Mouse (Mus musculus): ENCODE data around the gene Esp24. TPM values are rescaled to one million over a fixed set of nuclear protein-coding genes. Genes with fewer than 3 reads are reported as not detected.
A peak's percentile ranks its signal among the peaks of the same experiment; 100 is the strongest.
"Not testable (repeated sequence)": the region's sequence is repeated elsewhere in the genome, so short reads cannot be mapped to it uniquely, and the experiment has no call there.

Gene Esp24
- not detected in 2 replicates for polyA plus RNA-seq (2014; fragmentation: Nextera tagmentation; extraction: Ambion mirVana)

GRCm38 (mm10) chr17:39036395-39036794 is at the start of gene Esp24:
Esp24 (plus strand) TSS chr17:39036695.
- H3K36me3 ChIP-seq (ENCODE audit: control insufficient read depth, insufficient read depth, low read length); H3K9ac ChIP-seq (ENCODE audit: low read depth, low read length); H3K27me3 ChIP-seq (ENCODE audit: control insufficient read depth, insufficient read depth, low read length); H3K4me1 ChIP-seq (replicated peaks; ENCODE audit: control insufficient read depth, insufficient read depth, low read length); H3K4me2 ChIP-seq (replicated peaks; ENCODE audit: low read depth, low read length); H3K27ac ChIP-seq (ENCODE audit: low read depth, low read length); H3K4me3 ChIP-seq (ENCODE audit: low read depth, low read length); ATAC-seq (ENCODE audit: low FRiP score); DNase-seq (ENCODE audit: low spot score); H3K9me3 ChIP-seq (ENCODE audit: control insufficient read depth, low read length): not testable (repeated sequence)
- WGBS, result 96% methylated on average over 3 of the region's 3 CpGs

- no peaks in the 10 kb centered on the region for H3K27me3 ChIP-seq (ENCODE audit: control insufficient read depth, insufficient read depth, low read length)
- H3K4me1 ChIP-seq (replicated peaks; ENCODE audit: control insufficient read depth, insufficient read depth, low read length), result no peaks in the 10 kb centered on the region
- ATAC-seq (ENCODE audit: low FRiP score), result no peak
- H3K4me2 ChIP-seq (replicated peaks; ENCODE audit: low read depth, low read length), result no peak overlapping the region
- H3K9ac ChIP-seq (ENCODE audit: low read depth, low read length), result no peak overlapping the region
- H3K9me3 ChIP-seq (ENCODE audit: control insufficient read depth, low read length), result no peaks in the 10 kb centered on the region
- H3K27ac ChIP-seq (ENCODE audit: low read depth, low read length), result no peak overlapping the region
- WGBS, result 77% methylated on average over 1 of the region's 1 CpGs
- no peaks in the 10 kb centered on the region for H3K36me3 ChIP-seq (ENCODE audit: control insufficient read depth, insufficient read depth, low read length)
- DNase-seq (ENCODE audit: low spot score), result no peak
- H3K4me3 ChIP-seq (ENCODE audit: low read depth, low read length), result no peak overlapping the region
These were observed 26.6 kb upstream of the Esp24 start for GRCm38 (mm10) chr17:39009846-39010245.

- Histone ChIP-seq H3K27me3 (ENCODE audit: control insufficient read depth, insufficient read depth, low read length) (no peaks in the 10 kb centered on the region), H3K4me2 (replicated peaks; ENCODE audit: low read depth, low read length) (peak overlapping the region; percentile 23; the same call in 1 of the 2 replicates), H3K4me3 (ENCODE audit: low read depth, low read length) (no peak overlapping the region), H3K36me3 (ENCODE audit: control insufficient read depth, insufficient read depth, low read length) (no peaks in the 10 kb centered on the region), H3K9ac (ENCODE audit: low read depth, low read length) (no peak overlapping the region), H3K9me3 (ENCODE audit: control insufficient read depth, low read length) (no peaks in the 10 kb centered on the region), H3K4me1 (replicated peaks; ENCODE audit: control insufficient read depth, insufficient read depth, low read length) (no peaks in the 10 kb centered on the region), H3K27ac (ENCODE audit: low read depth, low read length) (no peak overlapping the region)
- 43% methylated on average over 29 of the region's 30 CpGs for WGBS
- ATAC-seq (ENCODE audit: low FRiP score) (no peak), DNase-seq (ENCODE audit: low spot score) (peak; percentile 5)
These were observed 25.5 kb upstream of the Esp24 start for GRCm38 (mm10) chr17:39010675-39011638.

- H3K4me1 ChIP-seq (replicated peaks; ENCODE audit: control insufficient read depth, insufficient read depth, low read length), result no peaks in the 10 kb centered on the region
- H3K36me3 ChIP-seq (ENCODE audit: control insufficient read depth, insufficient read depth, low read length), result no peaks in the 10 kb centered on the region
- H3K27ac ChIP-seq (ENCODE audit: low read depth, low read length), result no peak overlapping the region
- H3K27me3 ChIP-seq (ENCODE audit: control insufficient read depth, insufficient read depth, low read length), result no peaks in the 10 kb centered on the region
- 66% methylated on average over 14 of the region's 14 CpGs for WGBS
- no peaks in the 10 kb centered on the region for H3K9me3 ChIP-seq (ENCODE audit: control insufficient read depth, low read length)
- ATAC-seq (ENCODE audit: low FRiP score), result no peak
- no peak for DNase-seq (ENCODE audit: low spot score)
- H3K4me2 ChIP-seq (replicated peaks; ENCODE audit: low read depth, low read length), result no peak overlapping the region
- H3K9ac ChIP-seq (ENCODE audit: low read depth, low read length), result no peak overlapping the region
- H3K4me3 ChIP-seq (ENCODE audit: low read depth, low read length), result no peak overlapping the region
These were observed 19.3 kb upstream of the Esp24 start for GRCm38 (mm10) chr17:39017184-39017583.

DNA sequence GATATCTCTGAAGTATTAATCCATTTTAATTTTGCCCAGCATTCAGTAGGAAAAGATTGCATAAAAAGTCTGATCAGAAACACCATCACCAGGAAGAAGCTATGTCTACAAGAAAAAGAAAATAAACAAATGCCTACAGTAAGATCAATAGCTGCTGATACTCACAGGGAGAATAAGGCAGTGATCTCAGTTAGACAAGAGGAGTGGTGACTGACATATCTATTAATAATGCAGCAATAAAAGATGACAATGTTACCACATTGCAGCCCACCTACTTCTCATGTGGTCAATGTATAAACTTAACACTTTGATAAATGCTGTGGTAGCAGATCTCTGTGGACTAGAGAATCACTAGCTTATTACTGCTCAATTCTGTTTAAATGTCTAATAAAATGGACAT is 6.7 kb downstream of the Esp24 start, which contains the start of gene Gm21903:
Gene Gm21903 (minus strand): TSS at position 101 of the 400 bp plus-strand sequence.
- no peak for DNase-seq (ENCODE audit: low spot score)
- Histone ChIP-seq H3K4me1 (replicated peaks; ENCODE audit: control insufficient read depth, insufficient read depth, low read length) (no peaks in the 10 kb centered on the region), H3K9ac (ENCODE audit: low read depth, low read length) (no peak within 1 kb of the TSS), H3K9me3 (ENCODE audit: control insufficient read depth, low read length) (no peaks in the 10 kb centered on the region), H3K27me3 (ENCODE audit: control insufficient read depth, insufficient read depth, low read length) (no peaks in the 10 kb centered on the region), H3K27ac (ENCODE audit: low read depth, low read length) (no peak within 1 kb of the TSS), H3K36me3 (ENCODE audit: control insufficient read depth, insufficient read depth, low read length) (no peaks in the 10 kb centered on the region), H3K4me3 (ENCODE audit: low read depth, low read length) (no peak within 1 kb of the TSS), H3K4me2 (replicated peaks; ENCODE audit: low read depth, low read length) (no peak within 1 kb of the TSS)
- ATAC-seq (ENCODE audit: low FRiP score), result no peak

GRCm38 (mm10) chr17:39063641-39064040 is 27.1 kb downstream of the Esp24 start:
- DNase-seq (ENCODE audit: low spot score), result no peak
- ATAC-seq (ENCODE audit: low FRiP score), result no peak
- no peaks in the 10 kb centered on the region for H3K36me3 ChIP-seq (ENCODE audit: control insufficient read depth, insufficient read depth, low read length)

DNA sequence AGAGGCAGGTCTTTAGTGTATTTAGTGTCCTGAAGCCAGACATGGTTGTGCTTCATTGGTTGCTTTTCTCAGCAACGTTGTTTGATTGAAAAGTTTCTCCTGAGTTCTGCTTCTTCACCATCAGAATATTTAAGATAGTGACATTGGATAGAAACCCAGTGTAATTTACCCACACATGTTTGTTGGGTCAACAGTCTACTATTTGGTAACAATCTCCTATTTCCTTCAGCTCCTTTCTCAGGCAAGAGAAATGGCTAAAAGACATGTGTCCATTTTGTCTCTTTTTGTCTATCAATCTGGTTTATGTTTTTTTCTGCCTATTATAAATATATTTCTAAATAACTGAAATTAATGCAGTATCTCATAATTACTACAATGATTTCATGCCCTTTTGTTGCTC is 40.4 kb downstream of the Esp24 start, which contains the start of gene Esp23:
Gene Esp23 (minus strand): TSS at position 101 of the 400 bp plus-strand sequence.
- H3K27me3 ChIP-seq (ENCODE audit: control insufficient read depth, insufficient read depth, low read length), result no peaks in the 10 kb centered on the region
- H3K4me3 ChIP-seq (ENCODE audit: low read depth, low read length), result no peak within 1 kb of the TSS
- ATAC-seq (ENCODE audit: low FRiP score) (no peak), DNase-seq (ENCODE audit: low spot score) (no peak)
- H3K27ac ChIP-seq (ENCODE audit: low read depth, low read length), result no peak within 1 kb of the TSS
- H3K9ac ChIP-seq (ENCODE audit: low read depth, low read length), result no peak within 1 kb of the TSS
- no peaks in the 10 kb centered on the region for H3K36me3 ChIP-seq (ENCODE audit: control insufficient read depth, insufficient read depth, low read length)
- 48% methylated on average over 1 of the region's 1 CpGs for whole genome bisulfite sequencing
- H3K4me1 ChIP-seq (replicated peaks; ENCODE audit: control insufficient read depth, insufficient read depth, low read length), result no peaks in the 10 kb centered on the region
- H3K4me2 ChIP-seq (replicated peaks; ENCODE audit: low read depth, low read length), result no peak within 1 kb of the TSS
- no peaks in the 10 kb centered on the region for H3K9me3 ChIP-seq (ENCODE audit: control insufficient read depth, low read length)

More at GRCm38 (mm10) chr17:39063641-39064040, 27.1 kb downstream of the Esp24 start:
- Histone ChIP-seq H3K4me3 (ENCODE audit: low read depth, low read length) (no peak overlapping the region), H3K27ac (ENCODE audit: low read depth, low read length) (no peak overlapping the region), H3K27me3 (ENCODE audit: control insufficient read depth, insufficient read depth, low read length) (no peaks in the 10 kb centered on the region), H3K4me1 (replicated peaks; ENCODE audit: control insufficient read depth, insufficient read depth, low read length) (no peaks in the 10 kb centered on the region), H3K9ac (ENCODE audit: low read depth, low read length) (no peak overlapping the region), H3K4me2 (replicated peaks; ENCODE audit: low read depth, low read length) (no peak overlapping the region), H3K9me3 (ENCODE audit: control insufficient read depth, low read length) (no peaks in the 10 kb centered on the region)

Measured in hindbrain, embryonic 11.5 days (tissue).